Mouse (Mus musculus) small intestine, adult 2 months (tissue): ENCODE measurements around the gene Cnga3.

Experiments used
- CTCF ChIP-seq: fragments of 200-500 bp; IDR thresholded peaks from 2 replicates; pipeline ENCODE4 v1.5.1; 2012; ENCODE audit warnings: low read depth, mild to moderate bottlenecking, control low read depth, inconsistent platforms, low read length, moderate library complexity, mixed read lengths; ENCODE audit not compliant: insufficient replicate concordance, insufficient read length; ENCODE audit errors: extremely low read depth
- POLR2A ChIP-seq: fragments of 200-500 bp; IDR thresholded peaks from 2 replicates; pipeline ENCODE4 v1.6.1; 2012; ENCODE audit warnings: low read depth, mild to moderate bottlenecking, control low read depth, inconsistent platforms, low read length, moderate library complexity

- TF ChIP-seq CTCF = no peak
- no peak for TF ChIP-seq POLR2A
These were observed 17.1 kb downstream of the Cnga3 start for GRCm38 (mm10) chr1:37231295-37231701.
